Mouse (Mus musculus) liver, adult 2 months (tissue): ENCODE data around the gene Hadha.

ENCODE experiments used
- CTCF ChIP-seq: fragments of 200-500 bp; IDR thresholded peaks from 2 replicates; pipeline ENCODE4 v1.5.1; 2011; ENCODE audit warnings: low read depth, low read length, control low read depth
- POLR2A ChIP-seq: fragments of 200-500 bp; IDR thresholded peaks from 2 replicates; pipeline ENCODE4 v1.6.1; 2011; ENCODE audit warnings: low read length, control low read depth; ENCODE audit not compliant: insufficient read depth; ENCODE audit errors: extremely low read depth

GRCm38 (mm10) chr5:30110371-30111060, 44.4 kb downstream of the Hadha start:
- no peak for TF ChIP-seq POLR2A
- no peak for TF ChIP-seq CTCF
